Mouse (Mus musculus) CD8-positive naive resting alpha-beta T cell, adult 2 months (primary cell): ENCODE results near the gene Eln.
A peak's percentile ranks its signal among the peaks of the same experiment; 100 is the strongest.

ENCODE experiments used
- DNase-seq, 2 experiments: peaks; one replicate each; pipeline ENCODE4 v3.0.0; 2022; ENCODE audit warnings: low read depth in 2 of 2, low spot score in 2 of 2

Gene Eln

GRCm38 (mm10) chr5:134745000-134745399, 2.1 kb downstream of the Eln start:
- DNase-seq: no peak

- no peak for DNase-seq
These were observed 3.1 kb downstream of the Eln start for GRCm38 (mm10) chr5:134743991-134744390.

GRCm38 (mm10) chr5:134742221-134742795, 4.8 kb downstream of the Eln start:
- no peak for DNase-seq

GRCm38 (mm10) chr5:134740501-134741341, 6.4 kb downstream of the Eln start:
- DNase-seq: no peak

GRCm38 (mm10) chr5:134739951-134740350, 7.2 kb downstream of the Eln start:
- DNase-seq: no peak

GRCm38 (mm10) chr5:134734920-134735319, 12.2 kb downstream of the Eln start:
- no peak for DNase-seq

- DNase-seq: no peak
These were observed 13.1 kb downstream of the Eln start for GRCm38 (mm10) chr5:134734072-134734471.

- no peak for DNase-seq
These were observed 13.9 kb downstream of the Eln start for GRCm38 (mm10) chr5:134733241-134733640.

- DNase-seq: no peak
These were observed 18.0 kb downstream of the Eln start for GRCm38 (mm10) chr5:134729124-134729523.

- DNase-seq: no peak
These were observed 18.6 kb downstream of the Eln start for GRCm38 (mm10) chr5:134728535-134728934.

GRCm38 (mm10) chr5:134727001-134727639, 20.0 kb downstream of the Eln start:
- no peak for DNase-seq

GRCm38 (mm10) chr5:134725299-134725698, 21.8 kb downstream of the Eln start:
- no peak for DNase-seq

GRCm38 (mm10) chr5:134720058-134720457, 27.1 kb downstream of the Eln start:
- no peak for DNase-seq

- DNase-seq: no peak
These were observed 36.0 kb downstream of the Eln start for GRCm38 (mm10) chr5:134711076-134711475.

GRCm38 (mm10) chr5:134709275-134709674, 37.8 kb downstream of the Eln start:
- DNase-seq: no peak

GRCm38 (mm10) chr5:134704157-134704556, 43.0 kb downstream of the Eln start:
- DNase-seq: peak; percentile 74 to 86

GRCm38 (mm10) chr5:134695539-134695938, 51.6 kb downstream of the Eln start:
- DNase-seq: no peak

- DNase-seq: no peak
These were observed 52.0 kb downstream of the Eln start for GRCm38 (mm10) chr5:134695082-134695481.

GRCm38 (mm10) chr5:134692704-134693103, 54.4 kb downstream of the Eln start:
- no peak for DNase-seq

- peak; percentile 99 for DNase-seq
These were observed 58.3 kb downstream of the Eln start for GRCm38 (mm10) chr5:134688718-134689284.

GRCm38 (mm10) chr5:134688086-134688717, 58.9 kb downstream of the Eln start, which contains the start of gene Limk1:
Limk1 (minus strand) TSS chr5:134688598.
- no peak for DNase-seq
